Mouse (Mus musculus) olfactory bulb, adult 2 months (tissue): Measurements from ENCODE around the gene Zfp988. TPM values are rescaled to one million over a fixed set of nuclear protein-coding genes. Genes with fewer than 3 reads are reported as not detected.
"Not testable (repeated sequence)": the region's sequence is repeated elsewhere in the genome, so short reads cannot be mapped to it uniquely, and the experiment has no call there.

Source experiments
- H3K27ac ChIP-seq: fragments of 200-500 bp; 2 replicates; pipeline ENCODE4 v1.5.1; 2012; ENCODE audit warnings: low read depth, low read length; ENCODE audit not compliant: insufficient read depth
- H3K4me1 ChIP-seq: fragments of 200-500 bp; 2 replicates; pipeline ENCODE4 v1.6.1; 2012; ENCODE audit warnings: low read length; ENCODE audit not compliant: control insufficient read depth, insufficient read depth
- H3K4me3 ChIP-seq: fragments of 200-500 bp; 2 replicates; pipeline ENCODE4 v1.5.1; 2012; ENCODE audit warnings: mild to moderate bottlenecking, low read depth, low read length, moderate library complexity; ENCODE audit not compliant: insufficient read depth
- WGBS: fragments of 180-500 bp; shearing (Covaris S2); methylation state at CpG from one replicate; pipeline ENCODE4 v1.1.7; 2018; 5-methylcytosine and 5-hydroxymethylcytosine counted together
- polyA plus RNA-seq: library from polyadenylated mRNA; stranded (reverse); fragments of >200 nt; gene quantifications from 2 replicates; pipeline ENCODE4 v1.2.4, GENCODE M21; 2012; ENCODE audit warnings: low replicate concordance; ENCODE audit not compliant: missing spikeins, insufficient read depth, insufficient read length

Gene Zfp988
- polyA plus RNA-seq, 1 experiment: not detected

- H3K4me1 ChIP-seq, H3K4me3 ChIP-seq, H3K27ac ChIP-seq: not testable (repeated sequence)
- WGBS: 86% methylated on average over 9 of the region's 9 CpGs
Observed at GRCm38 (mm10) chr4:147349687-147350415, 44.4 kb downstream of the Zfp988 start.

- H3K4me3 ChIP-seq, H3K4me1 ChIP-seq, H3K27ac ChIP-seq: not testable (repeated sequence)
- 86% methylated on average over 2 of the region's 2 CpGs for WGBS
Observed at GRCm38 (mm10) chr4:147350541-147350940, 45.1 kb downstream of the Zfp988 start.

GRCm38 (mm10) chr4:147351376-147351980 is 46.0 kb downstream of the Zfp988 start:
- not testable (repeated sequence) for H3K4me1 ChIP-seq, H3K27ac ChIP-seq, H3K4me3 ChIP-seq
- WGBS: 83% methylated on average over 11 of the region's 13 CpGs

GRCm38 (mm10) chr4:147353626-147354025 is 48.2 kb downstream of the Zfp988 start:
- not testable (repeated sequence) for H3K4me1 ChIP-seq, H3K4me3 ChIP-seq, H3K27ac ChIP-seq
- WGBS: 82% methylated on average over 4 of the region's 4 CpGs

GRCm38 (mm10) chr4:147356042-147356441 is 50.6 kb downstream of the Zfp988 start:
- no CpG with 5 or more reads among the region's 3 CpGs for WGBS
- H3K4me3 ChIP-seq, H3K27ac ChIP-seq, H3K4me1 ChIP-seq: not testable (repeated sequence)

- H3K27ac ChIP-seq, H3K4me1 ChIP-seq, H3K4me3 ChIP-seq: not testable (repeated sequence)
- no CpG with 5 or more reads among the region's 2 CpGs for WGBS
Observed at GRCm38 (mm10) chr4:147357195-147357594, 51.7 kb downstream of the Zfp988 start.

DNA sequence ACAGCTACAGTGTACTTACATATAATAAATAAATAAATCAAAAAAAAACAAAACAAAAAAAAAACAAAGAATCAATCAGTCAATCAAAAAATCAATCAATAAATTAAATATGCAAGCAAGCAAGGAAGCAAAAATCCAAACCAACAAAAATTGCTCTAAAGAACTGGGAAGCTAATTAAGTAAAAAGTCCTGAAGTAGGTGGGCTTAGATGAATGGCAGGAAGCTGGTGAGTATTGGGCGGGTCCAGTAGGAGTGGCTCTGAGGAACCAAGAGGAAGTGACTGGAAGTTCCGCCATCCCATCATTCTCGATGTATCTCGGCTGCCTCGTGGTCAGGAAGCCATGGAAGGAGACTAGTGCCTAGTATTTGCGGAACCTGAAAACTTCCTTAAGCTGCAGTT is 55.5 kb downstream of the Zfp988 start, which contains the start of gene Zfp978:
TSS of gene Zfp978 (plus strand) at position 301 of the 400 bp plus-strand sequence.
- not testable (repeated sequence) for H3K4me3 ChIP-seq, H3K27ac ChIP-seq, H3K4me1 ChIP-seq
- no CpG with 5 or more reads among the region's 6 CpGs for WGBS

- H3K4me3 ChIP-seq, H3K4me1 ChIP-seq, H3K27ac ChIP-seq: not testable (repeated sequence)
- no CpG with 5 or more reads among the region's 1 CpGs for WGBS
Observed at GRCm38 (mm10) chr4:147361872-147362271, 56.4 kb downstream of the Zfp988 start.

- not testable (repeated sequence) for H3K27ac ChIP-seq, H3K4me1 ChIP-seq, H3K4me3 ChIP-seq
- no CpG with 5 or more reads among the region's 2 CpGs for WGBS
Observed at GRCm38 (mm10) chr4:147369564-147369963, 64.1 kb downstream of the Zfp988 start.

DNA sequence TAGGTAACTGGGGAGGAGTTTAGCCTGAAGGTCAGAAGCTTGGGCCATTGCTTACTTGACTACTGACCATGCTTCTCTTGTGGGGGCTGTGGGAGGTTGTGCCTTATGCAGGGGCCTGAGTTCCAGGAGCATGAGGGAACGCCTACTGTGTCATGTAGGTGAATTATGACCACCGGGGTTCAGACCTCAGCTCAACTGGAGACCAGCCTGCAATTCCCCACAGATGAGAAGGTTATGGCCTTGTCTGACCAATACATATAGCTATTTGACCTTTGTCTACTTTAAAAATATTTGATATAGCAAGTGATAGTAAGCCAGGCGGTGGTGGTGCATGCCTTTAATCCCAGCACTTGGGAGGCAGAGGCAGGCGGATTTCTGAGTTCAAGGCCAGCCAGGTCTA is 77.7 kb downstream of the Zfp988 start:
- not testable (repeated sequence) for H3K27ac ChIP-seq, H3K4me3 ChIP-seq, H3K4me1 ChIP-seq
- WGBS: 83% methylated on average over 4 of the region's 4 CpGs

Other genes starting within 250 kb of the Zfp988 start
- gene Zfp991, start 173.6 kb upstream of the Zfp988 start, polyA plus RNA-seq: not detected in 2 replicates
- gene Zfp978, start 55.6 kb downstream of the Zfp988 start, polyA plus RNA-seq: not detected in 2 replicates
- not detected in 2 replicates for gene Zfp982, start 186.7 kb downstream of the Zfp988 start, polyA plus RNA-seq
- gene Gm16503, start 234.5 kb downstream of the Zfp988 start, polyA plus RNA-seq: not detected in 2 replicates
- not detected in 2 replicates for gene Zfp985, start 247.6 kb downstream of the Zfp988 start, polyA plus RNA-seq